Mouse (Mus musculus): Measurements from ENCODE around the gene Ankrd6.

The Ankrd6 gene

DNA sequence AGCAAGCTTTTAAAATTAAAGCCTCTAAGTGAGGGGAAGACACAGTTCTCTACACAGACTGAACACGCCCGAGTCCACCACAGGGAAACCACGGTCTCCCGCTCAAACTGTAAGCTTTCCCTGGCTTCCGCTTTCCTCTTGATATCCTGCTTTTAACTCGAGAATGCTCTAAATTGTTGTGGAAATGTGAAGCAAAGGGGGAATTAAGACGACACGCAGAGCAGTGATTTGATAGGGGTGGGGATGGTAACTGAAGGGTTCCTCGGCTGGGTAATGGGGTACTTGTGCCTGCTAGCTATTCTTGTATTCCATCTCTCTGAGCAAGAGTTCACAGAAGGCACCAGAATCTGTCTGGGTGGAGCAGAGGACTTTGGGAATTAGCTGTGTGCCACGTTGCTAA is 1.9 kb downstream of the Ankrd6 start:
- no peak for DNase-seq (ENCODE audit: low spot score)

GRCm38 (mm10) chr4:32947631-32948030 is 3.0 kb downstream of the Ankrd6 start:
- no peak for DNase-seq (ENCODE audit: low spot score)

DNA sequence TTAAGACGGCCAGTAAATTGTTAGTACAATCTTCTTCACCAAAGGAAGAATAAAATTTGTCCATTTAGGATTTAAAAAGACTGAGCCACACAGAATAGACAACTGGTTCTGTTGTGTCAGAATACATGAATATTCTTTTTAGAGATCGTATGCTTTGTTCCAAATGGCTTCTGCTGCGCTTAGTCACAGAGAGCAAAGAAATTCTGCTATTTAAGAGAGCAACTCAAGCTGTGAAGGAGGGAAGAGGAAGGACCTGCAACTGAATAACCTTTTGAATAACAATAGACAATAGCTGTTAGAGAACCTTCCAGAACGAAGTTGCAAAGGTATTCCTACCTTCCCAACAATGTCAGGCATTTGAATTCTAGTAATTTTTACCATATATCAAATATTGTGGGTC is 9.7 kb downstream of the Ankrd6 start:
- no peak for DNase-seq (ENCODE audit: low spot score)

DNA sequence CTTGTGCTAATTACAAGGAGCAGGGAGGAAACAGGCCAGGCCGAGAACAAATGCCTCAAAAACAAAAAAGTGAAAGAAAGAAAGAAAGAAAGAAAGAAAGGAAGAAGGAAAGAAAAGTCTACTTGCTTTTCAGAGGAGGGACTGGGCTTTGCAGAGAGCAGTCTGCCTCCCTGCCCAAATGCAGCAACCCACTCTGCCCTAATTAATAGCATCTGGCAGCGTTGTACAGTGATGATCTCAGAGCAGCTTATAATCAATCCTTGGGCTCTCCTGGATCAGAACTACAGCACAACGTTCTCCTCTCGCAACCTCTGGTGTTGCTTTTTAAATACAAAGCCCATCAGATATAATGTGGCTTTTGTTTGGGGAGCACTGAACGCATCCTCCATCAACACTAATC is 10.7 kb downstream of the Ankrd6 start:
- DNase-seq (ENCODE audit: low spot score), result no peak

DNA sequence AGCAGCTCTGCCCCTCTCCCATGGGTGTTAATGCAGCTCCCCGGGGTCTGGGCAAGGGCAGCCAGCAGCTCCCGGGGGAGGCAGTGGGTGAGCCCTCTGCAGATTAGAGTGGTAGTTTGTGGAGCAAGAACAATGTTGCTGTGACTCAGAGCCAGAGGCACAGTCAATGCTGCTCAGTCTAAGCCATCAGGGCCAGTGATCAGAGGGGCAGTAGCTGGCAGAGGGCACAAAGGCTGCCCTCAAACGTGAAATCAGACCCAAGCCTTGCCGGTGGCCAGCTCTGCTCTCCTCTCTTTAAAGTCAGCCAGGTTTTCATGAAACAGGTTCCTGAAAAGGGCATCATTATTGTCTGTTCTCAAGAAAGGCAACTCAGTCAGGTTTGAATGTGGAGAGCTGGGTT is 11.1 kb downstream of the Ankrd6 start:
- DNase-seq (ENCODE audit: low spot score), result no peak

DNA sequence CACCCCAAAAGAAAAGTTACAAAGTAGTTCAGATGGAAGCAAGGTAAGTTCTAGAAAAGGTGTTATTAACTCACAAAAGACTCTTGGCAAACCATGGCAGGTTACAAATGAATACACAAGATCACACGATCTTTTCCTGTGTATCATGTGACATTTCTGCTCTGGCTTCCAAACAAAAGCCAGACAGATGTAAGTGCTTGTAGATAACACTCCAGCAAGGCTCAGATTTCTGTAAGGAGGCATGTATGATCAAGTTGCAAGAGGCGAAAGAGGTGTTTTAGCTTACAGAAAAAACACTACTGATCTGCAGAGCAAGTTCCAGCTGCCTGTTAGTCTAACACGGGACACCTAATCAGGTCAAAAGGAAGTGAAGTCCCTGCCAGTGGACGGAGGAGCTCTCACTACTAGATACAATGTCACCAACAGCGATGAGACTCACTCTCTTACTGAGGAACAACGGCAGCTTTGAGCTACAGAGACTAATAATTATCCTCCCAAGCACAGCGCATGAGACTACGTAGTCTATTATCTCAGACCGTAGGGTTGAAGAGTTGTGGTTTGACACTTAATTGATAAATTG is 13.8 kb downstream of the Ankrd6 start:
- DNase-seq (ENCODE audit: low spot score), result no peak

- no peak for DNase-seq (ENCODE audit: low spot score)
Observed at GRCm38 (mm10) chr4:32932056-32932455, 18.6 kb downstream of the Ankrd6 start.

GRCm38 (mm10) chr4:32929750-32930149 is 20.9 kb downstream of the Ankrd6 start:
- no peak for DNase-seq (ENCODE audit: low spot score)

- no peak for DNase-seq (ENCODE audit: low spot score)
Observed at GRCm38 (mm10) chr4:32928692-32929448, 21.8 kb downstream of the Ankrd6 start.

GRCm38 (mm10) chr4:32923891-32924294 is 26.7 kb downstream of the Ankrd6 start:
- no peak for DNase-seq (ENCODE audit: low spot score)

GRCm38 (mm10) chr4:32923436-32923835 is 27.2 kb downstream of the Ankrd6 start:
- DNase-seq (ENCODE audit: low spot score), result no peak

DNA sequence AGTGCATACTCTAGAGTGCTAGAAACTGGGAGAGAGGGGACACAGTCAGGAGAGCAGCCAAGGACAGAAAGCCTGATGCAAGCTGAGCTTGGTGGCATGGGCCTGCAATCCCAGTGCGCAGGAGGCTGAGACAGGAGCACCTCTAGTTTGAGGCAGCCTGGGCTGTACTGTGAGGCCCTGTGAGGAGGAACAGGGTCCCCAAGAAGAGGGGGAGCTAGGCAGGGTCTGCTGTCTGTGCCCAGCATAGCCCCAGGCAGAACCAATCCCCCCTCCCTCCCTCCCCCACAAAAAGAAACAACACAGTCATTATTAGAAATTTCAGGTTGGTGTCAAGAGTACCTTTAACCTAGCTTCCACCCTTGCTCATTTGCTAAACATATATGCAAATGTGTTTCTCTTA is 27.8 kb downstream of the Ankrd6 start:
- no peak for DNase-seq (ENCODE audit: low spot score)

GRCm38 (mm10) chr4:32920863-32921262 is 29.8 kb downstream of the Ankrd6 start:
- no peak for DNase-seq (ENCODE audit: low spot score)

- DNase-seq (ENCODE audit: low spot score), result no peak
Observed at GRCm38 (mm10) chr4:32918571-32918970, 32.1 kb downstream of the Ankrd6 start.

DNA sequence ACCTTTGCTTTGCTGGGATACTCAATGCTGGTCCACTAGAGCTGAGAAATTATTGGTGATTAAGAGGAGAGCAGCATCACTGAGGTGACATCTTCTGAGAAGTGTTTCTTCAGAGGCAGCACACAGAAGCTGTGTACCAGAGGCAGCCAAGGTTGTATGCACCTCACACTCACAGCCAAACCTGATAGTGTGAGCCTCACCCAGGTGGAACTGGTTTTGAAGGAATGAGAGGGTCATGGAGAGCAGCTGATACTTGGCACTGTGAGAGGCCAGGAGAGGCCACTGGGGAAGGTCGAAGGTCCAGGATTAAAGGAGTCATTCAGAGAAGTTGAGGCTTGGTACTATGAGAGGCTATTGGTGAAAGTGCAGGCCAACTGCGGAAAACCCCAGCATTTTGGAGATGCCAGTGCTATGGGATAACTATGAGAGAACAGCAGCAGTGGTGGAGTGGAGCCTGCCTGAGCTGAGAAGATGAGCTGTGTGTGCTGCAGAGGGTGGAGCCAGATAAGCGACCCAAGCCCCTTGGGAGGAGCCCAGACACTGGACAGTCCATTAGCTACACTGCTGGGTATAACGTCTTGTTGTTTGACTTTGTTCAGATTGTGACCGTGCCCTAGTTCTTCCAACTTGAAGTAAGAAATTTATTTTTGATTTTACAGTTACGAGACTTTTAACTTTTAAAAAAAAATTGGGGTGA is 33.8 kb downstream of the Ankrd6 start:
- DNase-seq (ENCODE audit: low spot score), result no peak

DNA sequence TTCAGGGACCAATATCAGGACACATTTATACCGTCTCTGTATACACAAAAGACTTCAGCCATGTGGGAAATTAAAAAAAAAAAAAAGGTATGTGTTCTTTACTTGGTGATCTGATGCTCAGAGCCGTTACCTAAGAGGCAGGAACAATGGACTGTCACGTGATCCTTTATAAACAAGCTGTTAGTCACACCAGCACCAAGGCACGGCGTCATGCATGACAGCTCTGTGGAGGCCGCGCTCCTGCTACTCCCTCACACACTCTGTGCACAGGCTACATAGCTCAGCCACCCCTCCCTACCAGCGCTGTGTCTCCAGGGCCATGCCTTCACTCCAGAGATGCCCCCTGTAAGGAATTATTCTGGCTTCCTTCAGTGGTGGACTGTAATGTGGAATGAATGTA is 34.7 kb downstream of the Ankrd6 start:
- no peak for DNase-seq (ENCODE audit: low spot score)

DNA sequence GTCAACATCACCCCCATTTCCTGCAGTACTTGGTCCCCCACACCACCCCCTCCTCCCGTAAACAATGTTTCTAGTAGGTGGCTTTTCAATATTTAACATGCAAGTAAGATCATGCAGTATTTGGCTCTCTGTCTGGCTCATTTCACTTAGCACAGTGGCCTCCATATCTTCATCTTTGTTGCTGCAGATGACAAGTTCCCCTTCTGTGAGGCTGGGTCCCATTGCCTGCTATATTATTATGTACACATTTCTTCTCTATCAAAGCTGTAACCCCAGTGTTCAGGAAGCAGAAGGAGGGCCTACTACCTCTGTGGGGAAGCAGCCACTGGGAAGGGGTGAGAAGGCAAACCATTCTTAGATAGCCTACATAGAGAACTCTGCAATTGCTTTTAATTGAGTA is 40.6 kb downstream of the Ankrd6 start:
- DNase-seq (ENCODE audit: low spot score), result no peak

DNA sequence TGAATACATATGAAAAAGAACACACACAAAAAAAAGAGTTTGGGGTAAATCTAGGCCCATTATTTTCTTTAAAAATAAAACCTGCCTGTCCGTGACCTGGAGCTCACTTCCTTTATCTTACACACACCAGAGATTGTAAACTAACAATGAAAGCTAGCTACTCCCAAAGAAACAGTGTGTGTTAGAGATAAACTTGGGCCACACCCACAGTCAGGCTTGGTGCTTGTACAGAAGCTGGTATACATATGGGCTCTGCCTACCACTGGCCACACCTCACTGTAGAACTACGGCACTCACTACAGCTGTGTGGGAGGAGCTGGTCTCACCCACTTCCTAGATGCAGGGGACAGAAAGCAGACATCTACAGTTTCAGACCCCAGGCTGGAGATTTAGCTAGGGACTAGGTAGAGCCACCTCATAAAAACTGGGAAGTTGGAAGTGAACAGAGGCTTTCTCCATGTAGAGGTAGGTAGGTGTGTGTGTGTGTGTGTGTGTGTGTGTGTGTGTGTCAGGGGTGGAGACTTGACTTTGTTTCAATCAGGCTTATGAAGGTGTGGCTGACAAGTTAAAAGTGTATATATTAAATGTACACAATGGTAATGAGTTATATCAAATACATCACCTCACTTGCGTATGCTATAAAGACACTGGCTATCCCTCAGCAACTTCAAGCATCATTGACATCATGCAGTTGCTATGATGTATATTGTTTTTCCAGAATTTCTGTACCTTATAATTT is 41.2 kb downstream of the Ankrd6 start:
- DNase-seq (ENCODE audit: low spot score), result no peak

- no peak for DNase-seq (ENCODE audit: low spot score)
Observed at GRCm38 (mm10) chr4:32907631-32908030, 43.0 kb downstream of the Ankrd6 start.

- DNase-seq (ENCODE audit: low spot score), result no peak
Observed at GRCm38 (mm10) chr4:32906627-32907026, 44.0 kb downstream of the Ankrd6 start.

- DNase-seq (ENCODE audit: low spot score), result no peak
Observed at GRCm38 (mm10) chr4:32905913-32906312, 44.7 kb downstream of the Ankrd6 start.

GRCm38 (mm10) chr4:32905381-32905780 is 45.3 kb downstream of the Ankrd6 start:
- DNase-seq (ENCODE audit: low spot score), result no peak

DNA sequence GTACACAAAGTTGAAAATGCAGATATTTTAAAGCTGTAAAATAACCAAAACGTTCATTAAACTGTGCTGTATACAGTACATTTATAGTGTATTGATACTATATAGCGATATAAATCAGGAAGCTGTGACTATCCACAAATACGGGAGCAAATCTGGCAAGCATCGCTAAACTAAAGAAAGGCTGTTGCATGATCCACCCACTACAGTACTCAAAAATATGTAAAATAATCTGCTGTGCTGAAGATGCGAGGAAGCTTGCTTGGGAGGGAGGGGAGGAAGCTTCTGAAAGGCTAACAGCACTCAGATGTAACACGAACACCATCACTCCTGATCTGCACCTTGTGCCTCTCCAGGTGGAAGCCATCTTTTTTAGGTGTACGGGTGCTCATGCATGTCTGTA is 46.8 kb downstream of the Ankrd6 start:
- no peak for DNase-seq (ENCODE audit: low spot score)

Measured in ovary, postnatal 14 days (tissue).